Mouse (Mus musculus) activated CD4-positive, CD25-positive, alpha-beta regulatory T cell, adult 4 months (primary cell): ENCODE measurements at regions not wholly inside any gene's neighbourhood (a gene's known extent, or its start where the extent isn't known, plus 50 kb on each side); places are given as distances from the start of the nearest gene placed in this dataset.
A peak's percentile ranks its signal among the peaks of the same experiment; 100 is the strongest.
"Not testable (repeated sequence)": the region's sequence is repeated elsewhere in the genome, so short reads cannot be mapped to it uniquely, and the experiment has no call there.

Experiments used
- ATAC-seq: one replicate; pipeline ENCODE4 v1.8.0; 2017

- no peak for ATAC-seq
Observed at GRCm38 (mm10) chr5:67487965-67488409, 59.9 kb upstream of the Bend4 start.

- not testable (repeated sequence) for ATAC-seq
Observed at GRCm38 (mm10) chr5:67490709-67491108, 62.6 kb upstream of the Bend4 start.

- no peak for ATAC-seq
Observed at GRCm38 (mm10) chr5:67492893-67493302, 64.8 kb upstream of the Bend4 start.

GRCm38 (mm10) chr5:67496710-67497109 lies 68.6 kb upstream of the Bend4 start:
- no peak for ATAC-seq

- ATAC-seq: no peak
Observed at GRCm38 (mm10) chr5:67520251-67520650, 87.4 kb upstream of the Shisa3 start.

DNA sequence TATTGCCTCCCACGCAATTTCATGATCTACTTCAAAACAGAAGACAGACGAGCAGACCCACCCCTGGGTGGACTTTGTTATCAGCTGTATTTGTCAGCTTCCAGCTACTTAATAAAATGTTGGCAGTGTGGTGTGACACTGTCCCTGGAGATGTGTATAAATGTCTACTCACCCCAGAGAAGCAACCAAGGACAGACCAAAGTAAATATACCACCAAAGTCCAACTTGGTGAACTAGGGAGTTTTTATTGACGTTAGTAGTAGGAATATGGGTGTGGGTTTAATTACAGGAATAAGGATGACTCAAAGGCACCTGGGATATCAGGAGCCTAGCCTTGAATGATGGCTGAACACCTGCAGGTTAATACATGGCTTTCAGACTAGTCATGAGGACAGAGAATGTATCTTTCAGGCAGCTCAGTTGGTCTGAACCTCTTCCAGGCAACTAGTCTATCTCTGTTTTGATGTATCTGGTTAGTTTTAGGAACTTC lies 86.2 kb upstream of the Shisa3 start:
- no peak for ATAC-seq

DNA sequence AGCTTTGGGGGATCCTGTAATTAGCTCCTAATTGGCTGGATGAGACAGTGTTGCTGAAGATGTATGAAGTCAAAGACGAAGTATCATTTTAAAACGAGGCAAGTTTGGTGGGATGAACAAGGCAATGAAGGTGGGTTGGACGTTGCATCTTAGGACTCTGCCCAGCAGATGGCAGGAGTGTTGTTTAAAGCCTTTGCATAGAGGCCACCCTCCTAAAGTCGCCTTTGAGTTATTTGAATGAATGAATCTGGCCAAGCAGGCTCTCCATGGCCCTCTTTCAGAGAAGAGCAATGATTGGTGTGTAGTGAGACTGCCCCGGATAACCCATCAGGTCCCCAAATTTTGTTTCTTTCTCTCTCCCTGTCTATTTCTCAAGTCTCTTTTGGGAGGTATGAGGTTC lies 77.5 kb upstream of the Shisa3 start:
- no peak for ATAC-seq

GRCm38 (mm10) chr5:67530957-67531356 lies 76.7 kb upstream of the Shisa3 start:
- ATAC-seq: no peak

DNA sequence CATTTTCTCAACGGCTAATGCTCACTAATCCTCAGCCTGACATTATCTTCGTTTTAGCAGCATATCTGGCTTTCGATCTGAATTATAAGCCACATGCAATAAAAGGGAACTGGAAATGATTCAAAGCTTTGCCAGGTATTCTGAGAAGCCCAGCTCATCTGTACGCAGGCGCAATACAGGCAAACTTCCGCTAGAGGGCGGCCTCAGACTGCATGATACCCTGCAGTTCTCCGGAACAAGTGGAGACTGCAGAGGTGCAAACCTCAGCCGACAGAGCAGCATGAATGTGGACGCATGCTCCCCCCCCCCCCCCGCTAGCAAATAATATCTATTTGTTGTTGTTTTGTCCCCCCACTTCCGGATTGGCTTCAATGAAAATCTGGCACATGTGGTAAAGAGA lies 75.3 kb upstream of the Shisa3 start:
- ATAC-seq: peak; percentile 73

DNA sequence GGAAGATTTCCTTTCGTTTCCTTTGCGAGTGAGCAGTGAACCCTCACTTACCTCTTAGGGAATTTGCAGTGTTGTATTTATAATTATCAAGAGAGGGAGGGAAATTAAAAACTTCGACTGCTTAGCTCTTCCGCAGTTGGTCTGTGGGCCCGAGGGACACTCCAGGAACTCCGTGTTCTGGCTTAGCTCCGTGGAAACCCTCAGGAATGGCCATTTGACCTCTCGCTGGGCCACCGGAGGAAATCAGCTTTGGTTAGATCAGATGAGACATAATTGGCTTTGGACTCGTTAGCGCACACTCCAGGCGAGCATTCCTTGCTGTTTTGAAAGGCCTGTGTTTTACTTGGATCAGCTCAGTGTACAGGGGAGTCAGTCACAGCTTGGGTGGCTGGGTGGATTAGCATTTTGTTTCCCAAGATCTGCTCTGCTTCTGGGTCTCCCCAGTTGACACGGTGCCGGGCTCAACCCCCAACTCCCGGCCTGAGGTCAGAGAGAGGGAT lies 74.9 kb upstream of the Shisa3 start:
- no peak for ATAC-seq

- ATAC-seq: no peak
Observed at GRCm38 (mm10) chr5:67534056-67534455, 73.6 kb upstream of the Shisa3 start.

- no peak for ATAC-seq
Observed at GRCm38 (mm10) chr5:67537990-67538389, 69.7 kb upstream of the Shisa3 start.

DNA sequence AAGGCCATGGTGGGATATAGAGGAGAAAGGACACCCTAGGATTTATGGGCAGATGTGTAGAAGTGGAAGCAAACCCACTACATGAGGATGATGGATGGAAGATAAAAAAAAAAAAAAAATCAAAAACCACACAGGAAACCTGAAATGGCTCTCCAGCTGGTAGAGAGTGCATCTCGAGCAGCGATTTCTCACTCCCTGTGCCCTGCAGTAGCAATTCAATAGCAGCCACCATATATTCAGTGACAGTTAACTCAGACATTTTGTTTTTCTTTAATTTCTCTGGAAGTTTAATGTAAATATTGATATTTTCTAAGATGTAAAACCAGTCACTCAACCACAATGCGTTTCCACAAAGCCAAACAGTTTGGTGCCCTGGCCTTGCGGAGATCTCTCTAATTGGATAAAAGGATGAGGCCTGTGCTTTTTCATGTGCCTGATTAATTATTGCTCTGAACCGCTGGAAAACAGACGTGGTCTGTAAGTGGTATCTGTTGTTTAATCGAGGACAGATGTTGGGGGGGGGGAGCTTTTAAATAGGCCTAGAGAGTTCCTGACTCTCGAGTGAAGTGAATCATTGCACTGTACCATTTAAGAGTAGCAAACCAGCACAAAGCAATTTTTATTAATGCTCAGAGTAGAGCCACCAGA lies 68.0 kb upstream of the Shisa3 start:
- no peak for ATAC-seq

GRCm38 (mm10) chr5:67541867-67542266 lies 65.8 kb upstream of the Shisa3 start:
- ATAC-seq: no peak

- no peak for ATAC-seq
Observed at GRCm38 (mm10) chr5:67544028-67544589, 63.6 kb upstream of the Shisa3 start.

GRCm38 (mm10) chr5:67550257-67550656 lies 57.4 kb upstream of the Shisa3 start:
- ATAC-seq: no peak

GRCm38 (mm10) chr5:67551668-67552390 lies 55.9 kb upstream of the Shisa3 start:
- ATAC-seq: no peak

GRCm38 (mm10) chr5:67552865-67553264 lies 54.8 kb upstream of the Shisa3 start:
- ATAC-seq: no peak
